ENCODE assay signal across 26 mouse cellular contexts in the genomic region with DNA sequence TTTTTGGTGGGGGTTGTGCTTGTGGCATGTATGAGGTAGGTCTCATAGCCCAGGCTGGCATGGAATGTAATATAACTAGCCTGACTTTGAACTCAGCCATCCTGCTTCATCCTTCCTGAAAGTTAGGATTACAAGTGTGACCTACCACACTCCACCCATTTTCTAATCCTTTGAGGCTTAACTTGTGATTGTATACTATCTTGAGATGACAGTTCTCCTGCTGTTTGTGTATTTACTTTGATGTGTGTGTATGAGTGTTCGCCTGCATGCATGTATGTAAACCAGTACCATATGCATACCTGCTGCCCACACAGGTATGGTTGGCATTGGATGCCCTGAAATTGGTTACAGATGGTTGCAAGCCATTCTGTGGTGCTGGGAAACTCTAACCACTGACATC. TPM values are rescaled to one million over a fixed set of nuclear protein-coding genes. Genes with fewer than 3 reads are reported as not detected.
DNase-seq lines count a peak whose midpoint lies in the region; ATAC-seq and TF ChIP-seq lines count a peak whose summit lies in the region.
"Had no signal": no experiment of that assay in that cellular context is flagged by ENCODE, and none has a peak within 500 bp of the region (broad histone marks: within the 10 kb centered on the region; RNA-seq: fewer than 3 reads in every experiment).

No protein-coding gene starts in this region.

- H3K4me3 ChIP-seq in heart, embryonic 11.5 days (ENCODE audit: low read depth, low read length), result no peak overlapping the region
- H3K4me3 ChIP-seq in stomach, embryonic 15.5 days (replicated peaks), result no peak overlapping the region
- H3K4me3 ChIP-seq in stomach, postnatal 0 days (ENCODE audit: low read depth, low read length), result no peak overlapping the region
- H3K4me3 ChIP-seq in liver, embryonic 12.5 days, result 0 out of 2 replicates have a peak overlapping the region, but pooled peaks have one; percentile 24
- no peak overlapping the region for H3K4me3 ChIP-seq in liver, postnatal 0 days (ENCODE audit: low read depth, low read length)
- no peak overlapping the region for H3K4me3 ChIP-seq in hindbrain, embryonic 14.5 days (replicated peaks; ENCODE audit: low read length)
- H3K4me3 ChIP-seq: hindbrain, embryonic 15.5 days; limb, embryonic 10.5 days; limb, embryonic 15.5 days; midbrain, embryonic 12.5 days had no signal

- no peaks in the 10 kb centered on the region for H3K36me3 ChIP-seq in heart, embryonic 11.5 days (ENCODE audit: control insufficient read depth, insufficient read depth, low read length)
- H3K36me3 ChIP-seq in stomach, embryonic 15.5 days, result no peaks in the 10 kb centered on the region
- no peaks in the 10 kb centered on the region for H3K36me3 ChIP-seq in stomach, postnatal 0 days (ENCODE audit: control insufficient read depth, insufficient read depth, low read length)
- peaks cover 6% of the 10 kb centered on the region for H3K36me3 ChIP-seq in liver, embryonic 12.5 days
- peaks cover 15% of the 10 kb centered on the region; the same call in 1 of the 2 replicates for H3K36me3 ChIP-seq in liver, postnatal 0 days (replicated peaks; ENCODE audit: insufficient read depth, low read length)
- H3K36me3 ChIP-seq in hindbrain, embryonic 14.5 days (replicated peaks; ENCODE audit: control insufficient read depth, insufficient read depth), result no peaks in the 10 kb centered on the region
- H3K36me3 ChIP-seq: hindbrain, embryonic 15.5 days; limb, embryonic 10.5 days; midbrain, embryonic 12.5 days had no signal

- no peak overlapping the region for H3K4me2 ChIP-seq in heart, embryonic 11.5 days
- H3K4me2 ChIP-seq in stomach, embryonic 15.5 days, result no peak overlapping the region
- H3K4me2 ChIP-seq in stomach, postnatal 0 days (replicated peaks; ENCODE audit: low read depth), result no peak overlapping the region
- peak overlapping the region; percentile 65 for H3K4me2 ChIP-seq in liver, embryonic 12.5 days
- peak overlapping the region; percentile 55 for H3K4me2 ChIP-seq in liver, postnatal 0 days (ENCODE audit: low read depth, low read length)
- H3K4me2 ChIP-seq in hindbrain, embryonic 14.5 days (replicated peaks), result no peak overlapping the region
- H3K4me2 ChIP-seq: hindbrain, embryonic 15.5 days; limb, embryonic 15.5 days; midbrain, embryonic 12.5 days had no signal

- H3K4me1 ChIP-seq in heart, embryonic 11.5 days (ENCODE audit: control insufficient read depth, insufficient read depth, low read length), result peaks cover 21% of the 10 kb centered on the region
- no peaks in the 10 kb centered on the region for H3K4me1 ChIP-seq in stomach, embryonic 15.5 days
- H3K4me1 ChIP-seq in stomach, postnatal 0 days (replicated peaks; ENCODE audit: control insufficient read depth, insufficient read depth), result no peaks in the 10 kb centered on the region
- H3K4me1 ChIP-seq in liver, embryonic 12.5 days, result peaks cover 93% of the 10 kb centered on the region
- H3K4me1 ChIP-seq in liver, postnatal 0 days (ENCODE audit: insufficient read depth), result peaks cover 58% of the 10 kb centered on the region
- no peaks in the 10 kb centered on the region for H3K4me1 ChIP-seq in hindbrain, embryonic 14.5 days (replicated peaks; ENCODE audit: control insufficient read depth, insufficient read depth, low read length)
- H3K4me1 ChIP-seq: hindbrain, embryonic 15.5 days; limb, embryonic 15.5 days; midbrain, embryonic 12.5 days had no signal

- WGBS in heart, embryonic 11.5 days (ENCODE audit: insufficient replicate concordance), result 88% methylated on average over 1 of the region's 1 CpGs
- 81% methylated on average over 1 of the region's 1 CpGs for WGBS in stomach, embryonic 15.5 days
- WGBS in stomach, postnatal 0 days, result 78% methylated on average over 1 of the region's 1 CpGs
- WGBS in liver, embryonic 12.5 days (ENCODE audit: insufficient replicate concordance), result 43% methylated on average over 1 of the region's 1 CpGs
- WGBS in liver, postnatal 0 days (ENCODE audit: insufficient replicate concordance), result 64% methylated on average over 1 of the region's 1 CpGs
- WGBS in hindbrain, embryonic 14.5 days, result 94% methylated on average over 1 of the region's 1 CpGs

- no peaks in the 10 kb centered on the region for H3K27me3 ChIP-seq in heart, embryonic 11.5 days (ENCODE audit: control insufficient read depth, insufficient read depth, low read length)
- no peaks in the 10 kb centered on the region for H3K27me3 ChIP-seq in stomach, embryonic 15.5 days (replicated peaks)
- no peaks in the 10 kb centered on the region for H3K27me3 ChIP-seq in stomach, postnatal 0 days (ENCODE audit: control insufficient read depth, insufficient read depth, low read length)
- no peaks in the 10 kb centered on the region for H3K27me3 ChIP-seq in liver, embryonic 12.5 days (replicated peaks)
- H3K27me3 ChIP-seq in liver, postnatal 0 days (ENCODE audit: insufficient read depth, low read length), result no peaks in the 10 kb centered on the region
- H3K27me3 ChIP-seq in hindbrain, embryonic 14.5 days (ENCODE audit: control insufficient read depth, insufficient read depth, low read length), result no peaks in the 10 kb centered on the region
- H3K27me3 ChIP-seq: hindbrain, embryonic 15.5 days; limb, embryonic 15.5 days; midbrain, embryonic 12.5 days had no signal

- no peak overlapping the region; the same call in 1 of the 2 replicates for H3K9ac ChIP-seq in heart, embryonic 11.5 days (ENCODE audit: low read depth, low read length)
- no peak overlapping the region for H3K9ac ChIP-seq in stomach, embryonic 15.5 days
- no peak overlapping the region for H3K9ac ChIP-seq in stomach, postnatal 0 days (ENCODE audit: low read length)
- peak overlapping the region; percentile 71 for H3K9ac ChIP-seq in liver, embryonic 12.5 days
- H3K9ac ChIP-seq in liver, postnatal 0 days (replicated peaks), result peak overlapping the region; percentile 63
- no peak overlapping the region for H3K9ac ChIP-seq in hindbrain, embryonic 14.5 days
- H3K9ac ChIP-seq: hindbrain, embryonic 15.5 days; limb, embryonic 15.5 days; midbrain, embryonic 12.5 days had no signal

- no peaks in the 10 kb centered on the region for H3K9me3 ChIP-seq in heart, embryonic 11.5 days (replicated peaks; ENCODE audit: control insufficient read depth, low read length)
- no peaks in the 10 kb centered on the region for H3K9me3 ChIP-seq in stomach, embryonic 15.5 days
- no peaks in the 10 kb centered on the region for H3K9me3 ChIP-seq in stomach, postnatal 0 days (ENCODE audit: control insufficient read depth, low read length)
- no peaks in the 10 kb centered on the region for H3K9me3 ChIP-seq in liver, embryonic 12.5 days (replicated peaks)
- no peaks in the 10 kb centered on the region for H3K9me3 ChIP-seq in liver, postnatal 0 days (ENCODE audit: low read length)
- H3K9me3 ChIP-seq in hindbrain, embryonic 14.5 days (ENCODE audit: control insufficient read depth, low read length), result no peaks in the 10 kb centered on the region
- H3K9me3 ChIP-seq: hindbrain, embryonic 15.5 days; limb, embryonic 10.5 days; limb, embryonic 15.5 days; midbrain, embryonic 12.5 days had no signal

- H3K27ac ChIP-seq in heart, embryonic 11.5 days (ENCODE audit: low read depth, low read length), result peak overlapping the region; percentile 67
- 0 out of 2 replicates have a peak overlapping the region, but pooled peaks have one; percentile 4 for H3K27ac ChIP-seq in stomach, embryonic 15.5 days
- no peak overlapping the region for H3K27ac ChIP-seq in stomach, postnatal 0 days (replicated peaks)
- H3K27ac ChIP-seq in liver, embryonic 12.5 days, result peak overlapping the region; percentile 99
- H3K27ac ChIP-seq in liver, postnatal 0 days (ENCODE audit: low read depth), result peak overlapping the region; percentile 92
- H3K27ac ChIP-seq in hindbrain, embryonic 14.5 days, result no peak overlapping the region
- H3K27ac ChIP-seq: hindbrain, embryonic 15.5 days; limb, embryonic 10.5 days; limb, embryonic 15.5 days; midbrain, embryonic 12.5 days had no signal

- ATAC-seq in heart, embryonic 11.5 days (replicated peaks; ENCODE audit: insufficient number of reproducible peaks, low FRiP score, low TSS enrichment), result no peak; the same call in 1 of the 2 replicates
- no peak; the same call in 1 of the 2 replicates for ATAC-seq in stomach, embryonic 15.5 days (ENCODE audit: insufficient read depth, low FRiP score, low read depth)
- no peak for ATAC-seq in stomach, postnatal 0 days (ENCODE audit: low FRiP score, low TSS enrichment)
- peak; percentile 49 for ATAC-seq in liver, embryonic 12.5 days
- no peak for ATAC-seq in liver, postnatal 0 days
- ATAC-seq in hindbrain, embryonic 14.5 days (ENCODE audit: low FRiP score), result no peak
- ATAC-seq: forebrain, embryonic 14.5 days; inflammation-experienced regulatory T-cells, adult 6 months had no signal

- intact Hi-C loops in heart, postnatal 25 days (cut with DNase I), result no loop called here

- DNase-seq in heart, postnatal 25 days (ENCODE audit: low spot score), result no peak
- DNase-seq in stomach, postnatal 0 days (ENCODE audit: low spot score), result no peak
- no peak for DNase-seq in liver, postnatal 0 days
- DNase-seq in neural tube, embryonic 10.5 days (ENCODE audit: extremely low spot score, low spot score), result no peak
- no peak for DNase-seq in hindbrain, embryonic 14.5 days (ENCODE audit: low spot score)
- DNase-seq: adrenal gland, postnatal 25 days; cerebellum, adult 18-20 months; cerebellum, postnatal 14 days; gastrocnemius, postnatal 25 days; heart, adult 11 months; kidney, adult 11 months; kidney, postnatal 25 days; layer of hippocampus, postnatal 36 days; lung, postnatal 36 days; right cerebral cortex, postnatal 14 days; thymus, adult 18-20 months; thymus, postnatal 25 days had no signal

- TF ChIP-seq CTCF in stomach, postnatal 0 days (IDR thresholded peaks at IDR 0.05; ENCODE audit: low read depth), result no peak
- TF ChIP-seq CTCF in liver, postnatal 0 days (IDR thresholded peaks at IDR 0.05; ENCODE audit: low read depth), result no peak

- TF ChIP-seq EP300 in stomach, postnatal 0 days (optimal IDR thresholded peaks at IDR 0.05), result no peak
- no peak for TF ChIP-seq EP300 in liver, postnatal 0 days (IDR thresholded peaks at IDR 0.05; ENCODE audit: low read depth)

RNA-seq across cellular contexts. Expression of a gene that starts 48.8 kb away (rescaled TPM):
- 9.6 and 10.1 TPM in 2 replicates for polyA plus RNA-seq in heart, embryonic 11.5 days (2014; fragmentation: Nextera tagmentation; extraction: Ambion mirVana)
- total RNA-seq in heart, postnatal 25 days (2021), result 10 to 100 TPM; 10.1 TPM
- polyA plus RNA-seq in stomach, embryonic 15.5 days (2015; fragmentation: Nextera tagmentation; extraction: Ambion mirVana), result 11.9 and 13.6 TPM in 2 replicates
- 6.9 and 7.8 TPM in 2 replicates for polyA plus RNA-seq in stomach, postnatal 0 days (2015; fragmentation: Nextera tagmentation; extraction: Ambion mirVana)
- 7.6 and 8.0 TPM in 2 replicates for polyA plus RNA-seq in liver, embryonic 12.5 days (2016; fragmentation: Nextera tagmentation; extraction: Ambion mirVana)
- 5.6 and 6.3 TPM in 2 replicates for polyA plus RNA-seq in liver, postnatal 0 days (2015; fragmentation: Nextera tagmentation; extraction: Ambion mirVana)
- polyA plus RNA-seq in hindbrain, embryonic 14.5 days (2014; fragmentation: Nextera tagmentation; extraction: Ambion mirVana), result 15.9 and 16.9 TPM in 2 replicates

Comparison
In these comparisons a context has a peak if more than half of its experiments do, and no peak if none do; other contexts are left out.
1. H3K27ac ChIP-seq: peak in heart, embryonic 11.5 days (single experiment), stomach, embryonic 15.5 days (single experiment), liver, embryonic 12.5 days (single experiment) and liver, postnatal 0 days (single experiment); none in stomach, postnatal 0 days (single experiment) and hindbrain, embryonic 14.5 days (single experiment).
2. H3K4me2 ChIP-seq: peak in liver, embryonic 12.5 days (single experiment) and liver, postnatal 0 days (single experiment); none in heart, embryonic 11.5 days (single experiment), stomach, embryonic 15.5 days (single experiment), stomach, postnatal 0 days (single experiment) and hindbrain, embryonic 14.5 days (single experiment).
3. H3K9ac ChIP-seq: peak in liver, embryonic 12.5 days (single experiment) and liver, postnatal 0 days (single experiment); none in heart, embryonic 11.5 days (single experiment), stomach, embryonic 15.5 days (single experiment), stomach, postnatal 0 days (single experiment) and hindbrain, embryonic 14.5 days (single experiment).